Mouse (Mus musculus) myocyte (in vitro differentiated cells): ENCODE results near the gene Arsj. TPM values are rescaled to one million over a fixed set of nuclear protein-coding genes. Genes with fewer than 3 reads are reported as not detected.

Experiments
- H3K27me3 ChIP-seq: one replicate; pipeline ENCODE4 v1.6.1; 2011; ENCODE audit not compliant: control insufficient read depth, insufficient read depth, insufficient read length
- H3K36me3 ChIP-seq: one replicate; pipeline ENCODE4 v1.6.1; 2011; ENCODE audit not compliant: control insufficient read depth, insufficient read depth
- H3K4me2 ChIP-seq: one replicate; pipeline ENCODE4 v1.6.1; 2011; ENCODE audit warnings: low read depth, control low read depth
- H3K4me3 ChIP-seq: one replicate; pipeline ENCODE4 v1.5.1; 2011; ENCODE audit warnings: mild to moderate bottlenecking, control low read depth, moderate library complexity
- H3K79me2 ChIP-seq: one replicate; pipeline ENCODE4 v1.6.1; 2011; ENCODE audit not compliant: control insufficient read depth, insufficient read depth
- H3ac ChIP-seq: one replicate; pipeline ENCODE4 v1.6.1; 2011; ENCODE audit not compliant: control insufficient read depth, insufficient read length
- E2F4 ChIP-seq: IDR thresholded peaks from one replicate; pipeline ENCODE4 v1.6.1; 2011; ENCODE audit warnings: mild to moderate bottlenecking, control low read depth, moderate library complexity; ENCODE audit not compliant: insufficient read depth
- MAX ChIP-seq: IDR thresholded peaks from one replicate; pipeline ENCODE4 v1.6.1; 2011; ENCODE audit warnings: low read depth, mild to moderate bottlenecking, control low read depth
- MYOD1 ChIP-seq, 3 experiments: IDR thresholded peaks; one replicate each; pipeline ENCODE4 v1.6.1; 2011; ENCODE audit warnings: control low read depth in 2 of 3, low read depth in 2 of 3, mild to moderate bottlenecking in 2 of 3, moderate library complexity in 1 of 3; ENCODE audit not compliant: insufficient read length in 2 of 3, control insufficient read depth in 1 of 3
- MYOG ChIP-seq, 3 experiments: IDR thresholded peaks; one replicate each; pipeline ENCODE4 v1.6.1; 2011; ENCODE audit warnings: control low read depth in 2 of 3, low read depth in 2 of 3, mild to moderate bottlenecking in 2 of 3; ENCODE audit not compliant: insufficient read length in 2 of 3, control insufficient read depth in 1 of 3, insufficient read depth in 1 of 3
- POLR2A ChIP-seq: IDR thresholded peaks from one replicate; pipeline ENCODE4 v1.6.1; 2011; ENCODE audit warnings: low read depth, mild to moderate bottlenecking, control low read depth, moderate library complexity; ENCODE audit not compliant: insufficient read length
- POLR2AphosphoS2 ChIP-seq: IDR thresholded peaks from one replicate; pipeline ENCODE4 v1.6.1; 2011; ENCODE audit warnings: low read depth, control low read depth; ENCODE audit not compliant: insufficient read length
- REST ChIP-seq: IDR thresholded peaks from one replicate; pipeline ENCODE4 v1.6.1; 2011; ENCODE audit warnings: mild to moderate bottlenecking, control low read depth, moderate library complexity; ENCODE audit not compliant: insufficient read depth, insufficient read length
- TCF12 ChIP-seq: IDR thresholded peaks from one replicate; pipeline ENCODE4 v1.6.1; 2011; ENCODE audit warnings: mild to moderate bottlenecking, control low read depth; ENCODE audit not compliant: poor library complexity, insufficient read depth, severe bottlenecking
- TCF3 ChIP-seq: IDR thresholded peaks from one replicate; pipeline ENCODE4 v1.6.1; 2011; ENCODE audit warnings: low read depth, control low read depth; ENCODE audit not compliant: insufficient read length
- USF1 ChIP-seq: IDR thresholded peaks from one replicate; pipeline ENCODE4 v1.6.1; 2011; ENCODE audit warnings: low read depth, mild to moderate bottlenecking, control low read depth, moderate library complexity
- polyA plus RNA-seq: library from polyadenylated mRNA; unstranded; fragments of >200 nt; fragmentation: generic; extraction: Trizol; gene quantifications from one replicate; pipeline ENCODE4 v1.2.1, GENCODE M21; 2012; ENCODE audit warnings: missing spikeins

Gene Arsj
- polyA plus RNA-seq, 1 experiment: 1.8 TPM

GRCm38 (mm10) chr3:126464262-126464661 is 100.8 kb downstream of the Arsj start:
- Histone ChIP-seq H3K36me3 (no peaks in the 10 kb centered on the region), H3ac (no peak overlapping the region), H3K4me3 (no peak overlapping the region), H3K79me2 (no peaks in the 10 kb centered on the region), H3K4me2 (no peak overlapping the region), H3K27me3 (no peaks in the 10 kb centered on the region)
- TF ChIP-seq E2F4 (no peak), MYOG (IDR thresholded peaks at IDR 0.05; ENCODE audit: control insufficient read depth in 1 of 3, insufficient read depth in 1 of 3, insufficient read length in 2 of 3, low read depth in 2 of 3) (no peak), MYOD1 (IDR thresholded peaks at IDR 0.05; ENCODE audit: control insufficient read depth in 1 of 3, insufficient read length in 2 of 3, low read depth in 2 of 3) (no peak), TCF12 (no peak), MAX (no peak), POLR2A (no peak), USF1 (no peak), POLR2AphosphoS2 (no peak), TCF3 (no peak), REST (no peak)

Other genes starting within 250 kb of the Arsj start
- 22.1 TPM for gene Camk2d, start 232.6 kb downstream of the Arsj start, polyA plus RNA-seq